Mouse (Mus musculus) limb, embryonic 15.5 days (tissue): ENCODE measurements around the gene Plekhm2. TPM values are rescaled to one million over a fixed set of nuclear protein-coding genes. Genes with fewer than 3 reads are reported as not detected.
A peak's percentile ranks its signal among the peaks of the same experiment; 100 is the strongest.

Experiments
- ATAC-seq: fragments of 200-750 bp; cut with Nextera tagmentation; 2 replicates; pipeline ENCODE4 v1.8.0; 2017; ENCODE audit warnings: low read depth, moderate TSS enrichment; ENCODE audit not compliant: insufficient number of reproducible peaks, low FRiP score, low TSS enrichment
- H3K27ac ChIP-seq: fragments of 300-500 bp; sonication (generic); 2 replicates; pipeline ENCODE4 v1.5.1; 2015; ENCODE audit warnings: moderate library complexity, mild to moderate bottlenecking, inconsistent platforms
- H3K27me3 ChIP-seq: fragments of 300-500 bp; sonication (generic); 2 replicates; pipeline ENCODE4 v1.6.1; 2015; ENCODE audit warnings: inconsistent platforms
- H3K36me3 ChIP-seq: fragments of 300-500 bp; sonication (generic); 2 replicates; pipeline ENCODE4 v1.6.1; 2015; ENCODE audit warnings: inconsistent platforms
- H3K4me1 ChIP-seq: fragments of 300-500 bp; sonication (generic); 2 replicates; pipeline ENCODE4 v1.6.1; 2015; ENCODE audit warnings: inconsistent platforms
- H3K4me2 ChIP-seq: fragments of 300-500 bp; sonication (generic); 2 replicates; pipeline ENCODE4 v1.6.1; 2015; ENCODE audit warnings: mild to moderate bottlenecking, inconsistent platforms
- H3K4me3 ChIP-seq: fragments of 300-500 bp; sonication (generic); 2 replicates; pipeline ENCODE4 v1.5.1; 2015; ENCODE audit warnings: mild to moderate bottlenecking, inconsistent platforms
- H3K9ac ChIP-seq: fragments of 300-500 bp; sonication (generic); 2 replicates; pipeline ENCODE4 v1.6.1; 2015; ENCODE audit warnings: inconsistent platforms
- H3K9me3 ChIP-seq: fragments of 300-500 bp; sonication (generic); 2 replicates; pipeline ENCODE4 v1.6.1; 2016; ENCODE audit warnings: inconsistent platforms
- WGBS: fragments of 180-500 bp; shearing (Covaris S2); methylation state at CpG from one replicate; pipeline ENCODE4 v1.1.7; 2015; 5-methylcytosine and 5-hydroxymethylcytosine counted together
- polyA plus RNA-seq: library from polyadenylated mRNA; unstranded; fragments of >200 nt; fragmentation: Nextera tagmentation; extraction: Ambion mirVana; gene quantifications from 2 replicates; pipeline ENCODE4 v1.2.1, GENCODE M21; 2015

Plekhm2 gene
- polyA plus RNA-seq, 1 experiment from 2014 or later: 6.5 TPM

DNA sequence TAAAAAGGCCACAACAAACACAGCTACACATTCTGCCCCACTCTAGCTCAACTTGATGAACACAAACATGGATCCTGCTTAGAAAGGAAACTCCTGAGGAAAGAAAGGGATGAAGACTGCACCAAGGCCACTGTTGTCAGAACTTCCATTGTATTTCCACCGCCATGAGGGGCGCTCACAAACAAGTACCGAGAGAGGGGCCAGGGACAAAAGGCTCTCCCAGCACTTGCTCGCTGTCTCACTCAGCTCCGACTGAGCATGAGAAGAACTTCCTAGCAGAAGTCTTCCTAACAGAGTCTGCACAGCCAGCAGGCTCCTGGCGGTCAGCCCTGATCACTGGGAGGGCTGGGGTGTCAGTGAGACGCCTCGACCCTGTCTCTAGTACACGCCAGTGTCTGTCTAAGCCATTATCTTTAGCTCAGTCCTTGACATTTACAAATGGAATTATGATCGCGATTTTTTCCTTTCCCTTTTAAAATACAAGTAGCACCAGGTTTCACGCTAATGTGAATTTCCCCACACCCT, 18.1 kb upstream of the Plekhm2 start:
- no peaks in the 10 kb centered on the region for H3K9me3 ChIP-seq
- H3K4me2 ChIP-seq: no peak overlapping the region
- H3K36me3 ChIP-seq: peaks cover 52% of the 10 kb centered on the region
- 80% methylated on average over 12 of the region's 12 CpGs for WGBS
- no peak overlapping the region for H3K27ac ChIP-seq
- ATAC-seq: no peak
- no peaks in the 10 kb centered on the region for H3K27me3 ChIP-seq
- no peak overlapping the region for H3K4me3 ChIP-seq
- H3K4me1 ChIP-seq: peaks cover 5% of the 10 kb centered on the region
- no peak overlapping the region for H3K9ac ChIP-seq

DNA sequence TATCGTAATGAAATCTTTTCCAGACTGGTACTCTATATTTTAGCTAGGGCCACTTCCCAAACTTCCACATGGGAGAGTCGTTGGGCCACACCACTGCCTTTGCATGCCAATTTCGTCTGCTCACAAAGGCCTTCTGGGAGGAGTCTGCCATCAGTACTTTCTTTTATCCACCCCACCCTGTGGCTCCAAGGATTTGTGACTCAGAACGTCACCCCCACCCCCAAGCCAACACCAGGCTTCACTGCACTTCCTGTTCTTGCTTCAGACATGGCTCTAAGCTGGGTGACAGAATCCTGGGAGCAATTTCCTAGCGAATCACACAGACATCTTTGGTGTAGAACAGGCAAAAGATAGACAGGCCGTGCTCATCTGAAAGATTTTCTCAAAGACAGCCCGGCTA, 17.1 kb upstream of the Plekhm2 start:
- Histone ChIP-seq H3K9me3 (no peaks in the 10 kb centered on the region), H3K27ac (peak overlapping the region; percentile 57; the same call in 1 of the 2 replicates), H3K9ac (no peak overlapping the region), H3K36me3 (peaks cover 47% of the 10 kb centered on the region), H3K4me3 (no peak overlapping the region), H3K4me1 (peaks cover 5% of the 10 kb centered on the region), H3K4me2 (no peak overlapping the region), H3K27me3 (no peaks in the 10 kb centered on the region)
- 49% methylated on average over 7 of the region's 7 CpGs for WGBS
- no peak for ATAC-seq

DNA sequence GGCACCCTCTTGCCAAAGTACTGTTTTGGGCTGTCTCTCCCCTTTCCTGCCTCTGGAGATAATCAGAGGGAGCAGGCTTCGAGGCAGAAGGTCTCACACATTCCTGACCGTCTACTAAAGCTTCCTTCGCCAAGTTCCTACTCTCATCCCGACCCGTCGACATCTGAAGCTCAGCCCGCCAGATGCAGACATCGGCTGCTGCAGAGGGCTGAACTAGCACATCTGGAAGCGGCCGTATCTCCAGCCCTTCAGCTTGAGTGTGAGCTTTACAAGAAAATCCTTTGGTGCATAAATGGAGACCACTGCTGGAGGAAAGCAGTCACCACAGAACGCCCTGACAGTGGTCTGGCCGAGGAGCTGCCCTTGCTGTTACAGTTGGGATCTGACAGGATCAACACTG, 16.2 kb upstream of the Plekhm2 start:
- 28% methylated on average over 12 of the region's 12 CpGs for WGBS
- Histone ChIP-seq H3K36me3 (peaks cover 40% of the 10 kb centered on the region), H3K27ac (peak overlapping the region; percentile 57; the same call in 1 of the 2 replicates), H3K4me2 (no peak overlapping the region), H3K4me3 (no peak overlapping the region), H3K27me3 (no peaks in the 10 kb centered on the region), H3K9me3 (no peaks in the 10 kb centered on the region), H3K9ac (no peak overlapping the region), H3K4me1 (peaks cover 5% of the 10 kb centered on the region)
- ATAC-seq: no peak

DNA sequence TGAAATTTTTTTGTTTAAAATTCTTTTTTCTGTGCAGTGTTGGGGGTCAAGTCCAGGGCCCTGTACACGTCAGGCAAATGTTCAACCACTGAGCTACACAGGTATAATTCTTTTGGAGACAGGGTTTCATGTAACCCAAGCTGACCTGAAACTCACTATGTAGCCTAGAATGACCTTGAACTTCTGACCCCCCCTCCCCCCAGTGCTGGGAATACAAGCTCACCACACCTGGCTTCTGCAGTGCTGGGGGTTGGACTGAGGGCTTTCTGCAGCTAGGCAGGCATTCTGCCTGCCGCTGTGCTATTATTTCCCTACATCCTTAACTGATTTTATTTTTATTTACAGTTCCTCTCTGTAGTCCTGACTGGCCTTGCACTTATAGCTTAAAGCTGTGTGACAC, 14.3 kb upstream of the Plekhm2 start:
- Histone ChIP-seq H3K4me3 (no peak overlapping the region), H3K4me2 (no peak overlapping the region), H3K36me3 (peaks cover 21% of the 10 kb centered on the region), H3K9me3 (no peaks in the 10 kb centered on the region), H3K4me1 (peaks cover 5% of the 10 kb centered on the region), H3K9ac (no peak overlapping the region), H3K27ac (no peak overlapping the region), H3K27me3 (no peaks in the 10 kb centered on the region)
- WGBS: 84% methylated on average over 2 of the region's 2 CpGs
- ATAC-seq: no peak

DNA sequence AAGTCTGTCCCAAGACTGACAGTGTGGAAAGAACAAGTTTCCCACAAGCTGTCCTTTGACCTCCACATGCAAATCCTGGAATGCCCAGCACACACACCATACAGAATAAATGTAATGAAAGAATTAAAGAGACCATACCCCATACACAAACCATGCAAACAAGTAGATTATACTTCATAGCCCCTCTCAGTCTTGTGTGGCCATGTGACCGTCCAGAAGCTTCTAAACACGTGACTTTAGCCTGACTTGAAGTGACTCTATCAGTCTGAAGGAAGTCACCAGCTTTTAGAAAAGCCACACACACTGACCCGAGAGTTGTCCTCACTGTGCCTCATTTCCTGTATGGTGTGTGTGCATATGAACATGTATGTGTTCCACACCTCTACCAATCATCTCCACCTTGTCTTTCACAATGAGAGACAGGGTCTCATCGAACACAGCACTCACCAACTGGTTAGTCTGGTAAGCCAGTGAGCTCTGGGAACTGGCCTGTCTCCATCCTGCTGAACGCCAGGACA, 11.8 kb upstream of the Plekhm2 start:
- 82% methylated on average over 5 of the region's 5 CpGs for WGBS
- Histone ChIP-seq H3K9ac (no peak overlapping the region), H3K27me3 (no peaks in the 10 kb centered on the region), H3K9me3 (no peaks in the 10 kb centered on the region), H3K4me2 (no peak overlapping the region), H3K4me3 (no peak overlapping the region), H3K27ac (no peak overlapping the region), H3K36me3 (0 out of 2 replicates have a peak, but pooled peaks cover 5% of the 10 kb centered on the region), H3K4me1 (peaks cover 1% of the 10 kb centered on the region)
- ATAC-seq: no peak

DNA sequence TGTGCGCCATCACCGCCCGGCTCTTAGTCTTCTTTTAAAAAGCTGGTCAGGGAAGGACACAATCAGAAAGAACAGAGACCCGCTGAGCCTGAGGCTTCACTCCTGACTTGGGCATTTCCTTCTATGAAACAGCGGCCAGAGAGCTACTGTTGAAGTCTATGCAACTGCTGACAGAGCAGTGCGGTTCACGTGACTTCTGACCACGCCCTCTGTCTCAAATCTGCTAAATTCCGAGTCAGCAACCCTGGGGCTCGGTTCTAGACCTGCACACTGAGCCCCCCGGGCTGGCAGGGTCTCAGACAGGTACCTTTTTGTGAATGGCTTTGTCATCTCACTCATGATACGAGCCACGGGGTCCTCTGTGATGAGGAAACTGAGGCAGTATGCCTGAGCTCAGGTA, 7.6 kb upstream of the Plekhm2 start:
- no peak overlapping the region for H3K4me3 ChIP-seq
- no peak overlapping the region for H3K27ac ChIP-seq
- peaks cover 6% of the 10 kb centered on the region; the same call in 1 of the 2 replicates for H3K4me1 ChIP-seq
- no peak overlapping the region for H3K9ac ChIP-seq
- WGBS: 72% methylated on average over 13 of the region's 13 CpGs
- H3K4me2 ChIP-seq: no peak overlapping the region
- H3K36me3 ChIP-seq: no peaks in the 10 kb centered on the region
- no peaks in the 10 kb centered on the region for H3K27me3 ChIP-seq
- 0 out of 2 replicates have a peak, but pooled peaks have one; percentile 31 for ATAC-seq
- no peaks in the 10 kb centered on the region for H3K9me3 ChIP-seq

DNA sequence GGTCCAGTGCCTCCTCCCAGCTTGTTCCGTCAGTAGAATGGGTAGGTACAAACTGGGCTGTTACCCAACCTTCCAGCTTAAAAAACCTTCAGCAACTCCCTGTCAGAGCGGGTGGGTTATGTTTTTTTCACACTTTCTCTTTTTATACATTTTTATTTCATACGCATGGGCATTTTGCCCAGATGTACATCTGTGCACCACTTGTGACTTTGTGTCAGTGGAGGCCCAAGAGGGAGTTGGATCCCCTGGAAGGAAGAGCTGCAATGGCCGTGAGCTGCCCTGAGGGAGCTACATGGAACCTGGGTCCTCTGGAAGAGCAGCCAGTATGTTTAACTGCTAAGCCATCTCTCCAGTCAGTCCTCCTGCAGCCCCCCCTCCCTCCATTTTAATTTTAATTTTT, 6.7 kb upstream of the Plekhm2 start:
- H3K27ac ChIP-seq: no peak overlapping the region

DNA sequence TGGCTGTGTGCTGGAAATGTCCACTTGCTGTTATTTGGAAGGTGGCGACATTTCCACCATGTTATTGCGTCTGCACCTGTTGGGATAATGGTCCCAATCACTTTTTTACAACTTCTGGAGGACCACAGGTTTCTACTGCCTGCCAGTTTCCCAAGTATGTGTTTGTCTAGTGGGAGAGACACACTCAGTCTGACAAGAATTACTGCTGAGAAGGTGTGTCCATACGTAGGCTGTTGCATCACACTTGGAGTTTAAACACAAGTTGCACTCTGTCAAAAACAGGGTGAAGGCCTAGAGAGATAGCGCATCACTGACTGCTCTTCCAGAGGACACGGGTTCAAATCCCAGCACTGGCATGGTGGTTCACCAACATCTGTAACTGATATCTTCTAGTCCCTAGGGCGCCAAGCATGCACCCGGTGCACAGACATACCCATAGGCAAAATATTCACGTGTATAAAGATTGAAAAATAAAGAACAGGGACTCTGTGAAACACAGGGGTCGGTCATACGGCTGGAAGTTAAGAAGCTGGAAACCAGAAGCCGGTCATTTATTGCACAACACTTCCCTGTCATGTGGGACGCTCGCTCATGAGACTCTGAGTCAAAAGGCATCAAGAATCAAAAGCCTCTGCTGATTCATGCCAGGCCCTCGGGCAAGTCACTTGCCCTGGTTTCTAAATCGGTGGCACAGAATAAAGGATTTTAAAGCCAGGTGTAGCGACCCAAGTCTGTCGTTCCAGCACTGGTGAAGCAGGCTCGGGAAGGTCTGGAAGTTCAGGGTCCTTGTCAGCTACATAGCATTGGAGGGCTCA, 5.4 kb upstream of the Plekhm2 start:
- no peaks in the 10 kb centered on the region for H3K27me3 ChIP-seq
- H3K36me3 ChIP-seq: no peaks in the 10 kb centered on the region
- H3K9me3 ChIP-seq: no peaks in the 10 kb centered on the region
- no peak overlapping the region for H3K9ac ChIP-seq
- no peak overlapping the region for H3K27ac ChIP-seq
- no peak overlapping the region for H3K4me2 ChIP-seq
- no peak overlapping the region for H3K4me3 ChIP-seq
- H3K4me1 ChIP-seq: peaks cover 6% of the 10 kb centered on the region; the same call in 1 of the 2 replicates
- 60% methylated on average over 18 of the region's 18 CpGs for WGBS
- no peak for ATAC-seq

More for the DNA sequence above, 6.7 kb upstream of the Plekhm2 start:
- Histone ChIP-seq H3K9me3 (no peaks in the 10 kb centered on the region), H3K9ac (no peak overlapping the region), H3K4me3 (no peak overlapping the region), H3K36me3 (no peaks in the 10 kb centered on the region), H3K4me2 (no peak overlapping the region), H3K4me1 (peaks cover 6% of the 10 kb centered on the region; the same call in 1 of the 2 replicates), H3K27me3 (no peaks in the 10 kb centered on the region)
- ATAC-seq: no peak
- WGBS: 41% methylated on average over 4 of the region's 4 CpGs

DNA sequence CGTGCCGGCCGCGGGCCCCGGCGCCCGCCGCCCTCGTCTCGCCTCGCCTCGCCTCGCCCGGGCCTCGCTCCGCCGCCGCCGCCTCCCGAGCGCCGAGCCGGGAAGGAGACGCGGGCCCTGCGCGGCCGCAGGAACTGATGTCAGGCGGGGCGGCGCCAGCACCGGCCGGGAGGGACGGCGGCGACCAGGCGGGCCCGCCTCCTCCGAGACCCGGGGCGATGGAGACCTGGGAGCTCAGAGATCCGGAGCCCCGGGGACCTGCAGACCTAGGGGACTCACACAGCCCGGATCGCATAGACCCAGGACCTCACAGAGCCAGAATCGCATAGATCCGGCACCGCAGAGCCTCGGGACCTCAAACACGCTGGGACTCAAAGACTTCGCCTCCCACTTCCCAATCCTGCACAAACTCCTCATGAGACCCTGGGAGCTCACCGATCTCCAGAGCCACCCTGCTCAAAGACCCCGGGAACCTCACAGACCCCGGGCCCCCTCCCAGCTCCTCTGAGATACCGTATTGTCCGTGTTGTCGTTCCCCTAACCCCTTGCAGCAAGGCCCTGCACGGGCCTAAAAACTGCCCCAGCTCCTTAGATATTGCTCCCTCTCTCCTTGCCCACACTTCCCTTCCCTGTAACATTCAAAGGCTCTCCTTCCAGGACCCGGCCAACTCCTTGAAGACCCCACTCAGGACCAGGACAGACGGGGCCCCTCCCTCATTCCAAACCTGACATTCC, 521 bp downstream of the Plekhm2 start:
- Histone ChIP-seq H3K4me2 (peak overlapping the region; percentile 79), H3K9ac (peak overlapping the region; percentile 96), H3K9me3 (no peaks in the 10 kb centered on the region), H3K4me3 (peak overlapping the region; percentile 89), H3K27me3 (no peaks in the 10 kb centered on the region), H3K36me3 (peaks cover 21% of the 10 kb centered on the region), H3K4me1 (peaks cover 18% of the 10 kb centered on the region), H3K27ac (peak overlapping the region; percentile 80)
- ATAC-seq: peak; percentile 83
- WGBS: under 1% methylated on average over 47 of the region's 60 CpGs

DNA sequence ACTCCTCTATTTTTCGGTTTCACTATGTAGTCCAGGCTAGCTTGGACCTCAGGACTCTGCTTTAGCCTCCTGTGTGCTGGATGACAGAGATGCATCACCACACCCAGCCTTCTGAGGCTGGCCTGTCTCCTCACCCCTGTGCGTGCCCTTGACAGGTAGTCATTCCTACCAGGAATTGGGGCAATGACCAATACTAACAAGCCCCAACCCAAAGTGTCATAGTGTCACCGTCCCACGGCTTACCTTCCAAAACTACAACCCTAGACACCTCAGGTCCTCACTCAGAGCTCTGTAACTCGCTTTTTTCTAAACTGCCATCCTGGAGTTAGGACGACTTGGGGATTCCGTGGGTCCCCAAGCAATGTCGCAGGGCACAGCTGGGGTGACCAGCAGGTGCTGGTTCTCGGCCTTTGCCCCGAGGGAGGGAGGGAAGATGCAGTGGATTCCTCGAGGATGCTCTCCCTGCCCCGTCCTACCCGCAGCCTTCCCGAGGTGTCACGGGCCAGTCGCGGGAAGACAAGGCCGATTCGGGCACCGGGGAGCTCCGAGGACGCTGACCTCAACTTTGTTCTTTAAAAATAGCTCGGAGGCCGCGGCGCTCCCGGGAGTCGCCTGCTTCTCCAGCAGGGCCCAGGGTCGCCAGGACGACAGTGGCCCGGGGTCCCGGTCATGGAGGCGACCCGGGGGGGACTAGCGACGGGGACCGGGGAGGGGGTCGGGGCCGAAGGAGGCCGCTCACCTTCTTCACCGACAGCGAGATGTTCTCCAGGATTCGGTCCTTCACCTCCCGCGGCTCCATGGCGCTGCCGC, 1.4 kb downstream of the Plekhm2 start:
- H3K9me3 ChIP-seq: no peaks in the 10 kb centered on the region
- H3K27ac ChIP-seq: peak overlapping the region; percentile 80
- no peaks in the 10 kb centered on the region for H3K27me3 ChIP-seq
- H3K4me3 ChIP-seq: peak overlapping the region; percentile 89
- 4% methylated on average over 47 of the region's 47 CpGs for WGBS
- H3K4me2 ChIP-seq: peak overlapping the region; percentile 79
- peaks cover 26% of the 10 kb centered on the region for H3K36me3 ChIP-seq
- peaks cover 18% of the 10 kb centered on the region for H3K4me1 ChIP-seq
- no peak for ATAC-seq
- H3K9ac ChIP-seq: peak overlapping the region; percentile 96

DNA sequence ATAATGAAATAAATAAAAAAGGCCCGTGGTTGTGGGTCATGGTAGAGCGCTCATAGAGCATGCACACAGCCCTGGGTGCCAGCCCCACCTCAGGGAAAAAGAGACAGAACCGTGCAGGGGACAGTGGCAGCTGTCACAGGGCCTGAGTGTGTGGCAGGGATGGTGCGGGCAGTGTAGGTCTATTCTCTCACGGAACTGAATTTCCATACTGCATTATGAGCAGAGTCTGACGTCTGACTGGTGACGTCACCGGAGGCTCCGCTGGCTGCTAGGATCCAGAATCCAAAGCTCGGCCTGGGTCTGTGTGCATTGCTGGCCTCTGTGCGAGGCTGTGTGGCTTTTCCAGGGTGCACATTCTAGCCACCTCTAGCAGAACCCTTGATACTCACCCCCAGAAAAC, 3.8 kb downstream of the Plekhm2 start:
- H3K27ac ChIP-seq: no peak overlapping the region
- no peak for ATAC-seq
- no peaks in the 10 kb centered on the region for H3K9me3 ChIP-seq
- peaks cover 18% of the 10 kb centered on the region for H3K4me1 ChIP-seq
- H3K9ac ChIP-seq: no peak overlapping the region
- WGBS: 90% methylated on average over 11 of the region's 11 CpGs
- no peak overlapping the region for H3K4me2 ChIP-seq
- no peaks in the 10 kb centered on the region for H3K27me3 ChIP-seq
- H3K4me3 ChIP-seq: no peak overlapping the region
- H3K36me3 ChIP-seq: peaks cover 39% of the 10 kb centered on the region
